Mouse (Mus musculus) Patski (cell line): ENCODE measurements around the gene Lysmd1. TPM values are rescaled to one million over a fixed set of nuclear protein-coding genes. Genes with fewer than 3 reads are reported as not detected.
"Not testable (repeated sequence)": the region's sequence is repeated elsewhere in the genome, so short reads cannot be mapped to it uniquely, and the experiment has no call there.

Source experiments
- ATAC-seq: fragments of 100-300 bp; one replicate; pipeline ENCODE4 v1.8.0; 2021
- CTCF ChIA-PET: fragments of 350-600 bp; sonication (Branson Sonifier 250); formaldehyde crosslinking; loops from one replicate; lab custom pipeline; 2022; ENCODE audit warnings: inconsistent platforms; lab: Charles Lee
- POLR2A ChIA-PET: fragments of 350-600 bp; sonication (Branson Sonifier 250); formaldehyde crosslinking; loops from one replicate; lab custom pipeline; 2022; ENCODE audit warnings: antibody characterized with exemption, inconsistent platforms; lab: Charles Lee
- DNase-seq: peaks from one replicate; pipeline ENCODE4 v3.0.0-alpha.2; 2011; ENCODE audit warnings: low read depth, low spot score
- H3K27me3 ChIP-seq: fragments of 371-371 bp; one replicate; pipeline ENCODE4 v1.5.1; 2021
- CTCF ChIP-seq: fragments of 100-300 bp; IDR thresholded peaks from one replicate; pipeline ENCODE4 v1.5.1; 2021
- in situ Hi-C: fragments of 300-500 bp; cut with MboI; formaldehyde crosslinking; loops from 3 replicates; pipeline ENCODE4 v1.11.1; 2018; ENCODE audit warnings: low pct_unique_long_range_greater_than_20kb, mixed read lengths
- polyA plus RNA-seq: library from polyadenylated mRNA; unstranded; gene quantifications from one replicate; pipeline ENCODE4 v1.2.3, GENCODE M21; 2021

The Lysmd1 gene
- 16.6 TPM for polyA plus RNA-seq

- no peaks in the 10 kb centered on the region for H3K27me3 ChIP-seq
- TF ChIP-seq CTCF: peak; percentile 61
- in situ Hi-C loops: no loop called here
- CTCF ChIA-PET: no interaction called here
- peak; percentile 91 for DNase-seq
- POLR2A ChIA-PET: no interaction called here
- peak; percentile 84 for ATAC-seq
Observed at GRCm38 (mm10) chr3:95133680-95134101, at the start of gene Lysmd1, which contains the start of gene Scnm1. TSS of gene Lysmd1 (plus strand) at chr3:95134088. TSS of gene Scnm1 (minus strand) at chr3:95134011.

DNA sequence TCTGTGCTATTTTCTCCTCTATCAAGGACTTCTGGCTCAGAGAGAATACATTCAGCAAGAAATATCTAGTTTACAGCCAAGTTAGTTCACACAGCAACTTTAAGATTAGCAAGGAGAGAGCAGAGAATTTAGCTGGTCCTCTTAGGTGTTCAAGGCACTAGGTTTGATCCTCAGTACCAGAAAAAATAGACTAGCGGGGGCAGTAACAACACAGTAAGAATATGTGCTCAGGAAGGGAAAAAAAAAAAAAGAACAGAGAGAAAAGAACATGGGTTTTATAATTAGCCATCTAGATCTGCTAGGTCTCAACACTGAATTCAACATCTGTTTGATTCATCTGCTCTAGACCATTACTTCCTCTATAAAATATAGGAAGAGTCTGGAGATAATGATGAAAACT lies 45.8 kb upstream of the Lysmd1 start:
- CTCF ChIA-PET: interaction anchor here (0.8 to 5.7 kb wide), 6 partner anchors 12 to 35 kb away, joined by 3 to 47 read pairs (median 8); partner anchors contain the start of gene Pip5k1a
- in situ Hi-C loops: no loop called here
- DNase-seq (no peak), ATAC-seq (no peak)
- H3K27me3 ChIP-seq: no peaks in the 10 kb centered on the region
- TF ChIP-seq CTCF: no peak
- POLR2A ChIA-PET: interaction anchor here (1.5 kb wide), 1 partner anchor 9 kb away, joined by 3 read pairs; no protein-coding TSS in a partner anchor

DNA sequence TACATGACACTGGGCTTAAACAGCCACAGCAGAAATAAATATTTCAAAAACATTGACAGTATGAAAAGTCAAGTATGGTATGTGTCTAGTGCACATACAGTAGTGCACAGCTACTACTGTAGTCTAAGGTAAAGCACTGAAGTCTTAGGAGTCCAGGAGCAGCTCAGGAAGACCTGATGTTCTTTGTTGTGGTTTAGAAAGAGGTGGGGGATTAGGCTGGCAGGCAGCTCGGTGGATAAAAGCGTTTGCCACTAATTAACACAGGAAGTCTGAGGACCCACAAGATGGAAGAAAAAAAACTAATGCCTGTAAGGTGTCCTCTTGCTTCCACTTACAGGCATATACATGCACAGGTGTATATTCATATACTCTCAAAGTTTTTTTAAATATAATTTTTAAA lies 33.0 kb upstream of the Lysmd1 start:
- TF ChIP-seq CTCF: no peak
- H3K27me3 ChIP-seq: no peaks in the 10 kb centered on the region
- in situ Hi-C loops: no loop called here
- ATAC-seq (no peak), DNase-seq (no peak)
- POLR2A ChIA-PET: interaction anchor here (0.6 to 0.7 kb wide), 3 partner anchors 45 to 60 kb away, joined by 3 to 4 read pairs (median 3); no protein-coding TSS in a partner anchor
- CTCF ChIA-PET: interaction anchor here (0.8 to 8.5 kb wide), 7 partner anchors 9 to 48 kb away, joined by 3 to 47 read pairs (median 3); partner anchors contain the start of gene Tmod4

GRCm38 (mm10) chr3:95105121-95105520 lies 28.8 kb upstream of the Lysmd1 start:
- in situ Hi-C loops: no loop called here
- CTCF ChIA-PET: interaction anchor here (1.3 to 7.9 kb wide), 3 partner anchors 39 to 56 kb away, joined by 3 to 67 read pairs (median 12); no protein-coding TSS in a partner anchor

DNA sequence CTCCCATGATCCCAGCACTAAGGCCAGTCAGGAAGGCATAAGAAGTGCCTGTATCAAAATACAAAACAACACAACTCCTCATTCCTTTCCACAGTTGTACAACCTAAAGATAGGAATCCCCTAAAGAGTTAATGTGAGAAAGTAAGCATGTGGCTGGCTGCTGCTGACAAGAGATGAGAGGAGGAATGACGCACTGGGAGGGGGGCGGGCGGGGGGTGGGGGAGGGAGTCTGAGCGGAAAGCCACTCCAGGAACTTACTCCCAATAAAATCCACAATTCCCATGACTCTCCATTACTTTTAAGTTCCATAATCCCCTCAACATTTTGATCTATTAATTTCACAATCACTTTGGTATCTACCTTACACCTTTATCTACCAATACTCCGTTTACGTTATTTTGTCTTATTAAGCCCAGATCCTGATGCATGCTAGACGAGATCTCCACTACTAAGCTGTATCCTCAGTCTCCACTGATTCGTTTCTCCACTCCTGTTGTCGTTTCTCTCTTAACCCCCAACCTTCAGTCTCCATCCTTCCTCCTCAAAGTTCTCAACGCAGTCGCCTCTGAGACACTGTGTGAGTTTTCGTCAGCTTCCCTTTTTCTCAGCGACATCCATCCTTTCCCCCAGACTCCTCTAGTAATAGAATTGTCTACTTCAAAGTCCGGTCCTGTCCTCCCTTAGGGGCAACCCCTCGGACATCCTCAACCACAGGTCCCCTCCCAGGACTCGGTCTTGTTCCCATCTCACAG lies 28.1 kb upstream of the Lysmd1 start:
- no peak for TF ChIP-seq CTCF
- POLR2A ChIA-PET: interaction anchor here (0.9 to 1.8 kb wide), 10 partner anchors 13 to 127 kb away, joined by 3 to 5 read pairs (median 4); partner anchors contain the start of gene Psmd4
- peak; percentile 22 for DNase-seq
- ATAC-seq: peak; percentile 3
- H3K27me3 ChIP-seq: no peaks in the 10 kb centered on the region
- CTCF ChIA-PET: interaction anchor here (0.9 to 7.9 kb wide), 6 partner anchors 10 to 64 kb away, joined by 3 to 67 read pairs (median 5); partner anchors contain the start of gene Psmd4
- in situ Hi-C loops: no loop called here

More at GRCm38 (mm10) chr3:95105121-95105520, 28.8 kb upstream of the Lysmd1 start:
- DNase-seq: peak; percentile 35
- POLR2A ChIA-PET: interaction anchor here (0.7 to 1.8 kb wide), 6 partner anchors 12 to 63 kb away, joined by 3 to 5 read pairs (median 4); partner anchors contain the start of gene Psmd4
- ATAC-seq: peak; percentile 5
- H3K27me3 ChIP-seq: no peaks in the 10 kb centered on the region
- no peak for TF ChIP-seq CTCF

- TF ChIP-seq CTCF: no peak
- POLR2A ChIA-PET: interaction anchor here (0.7 to 1.5 kb wide), 8 partner anchors 21 to 126 kb away, joined by 3 to 5 read pairs (median 3); no protein-coding TSS in a partner anchor
- DNase-seq (peak; percentile 100), ATAC-seq (peak; percentile 45)
- in situ Hi-C loops: no loop called here
- CTCF ChIA-PET: interaction anchor here (0.6 to 7.9 kb wide), 12 partner anchors 9 to 963 kb away, joined by 3 to 67 read pairs (median 4); partner anchors contain the start of gene Psmd4
- no peaks in the 10 kb centered on the region for H3K27me3 ChIP-seq
Observed at GRCm38 (mm10) chr3:95106338-95107117, 27.4 kb upstream of the Lysmd1 start, which contains the start of gene Pip5k1a. TSS of gene Pip5k1a (minus strand) at chr3:95106930.

DNA sequence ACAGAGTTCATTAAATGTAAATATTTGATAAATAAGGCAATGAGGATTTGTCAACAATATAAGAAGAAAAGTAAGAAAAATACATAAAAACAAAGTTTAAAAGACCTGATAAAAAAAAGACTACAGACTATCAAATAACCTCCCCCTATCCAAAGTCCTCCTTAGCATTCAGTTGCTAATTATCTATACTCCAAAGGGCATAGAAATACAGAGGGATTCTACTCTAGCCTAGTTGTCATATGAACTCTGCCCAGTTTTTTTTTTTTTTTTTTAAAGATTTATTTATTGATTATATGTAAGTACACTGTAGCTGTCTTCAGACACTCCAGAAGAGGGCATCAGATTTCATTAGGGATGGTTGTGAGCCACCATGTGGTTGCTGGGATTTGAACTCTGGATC lies 26.6 kb upstream of the Lysmd1 start:
- DNase-seq, in situ Hi-C loops, ATAC-seq, H3K27me3 ChIP-seq: not testable (repeated sequence)
- ChIA-PET CTCF (interaction anchor here (0.6 to 7.9 kb wide), 9 partner anchors 19 to 962 kb away, joined by 3 to 67 read pairs (median 4); partner anchors contain the start of gene Psmd4), POLR2A (interaction anchor here (0.6 to 1.5 kb wide), 8 partner anchors 20 to 117 kb away, joined by 3 to 5 read pairs (median 3); no protein-coding TSS in a partner anchor)

DNA sequence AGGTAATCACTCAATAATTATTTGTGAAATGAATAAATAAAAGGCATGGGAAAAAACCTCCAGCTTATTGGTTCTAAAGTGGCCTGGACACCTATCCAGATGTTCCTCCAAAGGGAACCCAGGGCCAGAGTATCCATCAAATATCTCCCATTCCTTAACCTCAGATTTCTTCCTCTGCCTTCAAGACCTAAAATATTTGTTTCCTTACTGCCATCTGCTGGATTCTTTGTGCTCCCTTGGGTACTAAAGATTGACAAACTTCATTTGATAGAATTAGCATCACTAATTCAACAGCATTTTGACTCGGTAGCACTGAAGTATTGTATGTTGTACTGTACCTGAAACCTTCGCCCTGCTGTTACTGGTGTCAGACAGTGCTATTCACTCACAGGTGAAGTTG lies 26.0 kb upstream of the Lysmd1 start:
- TF ChIP-seq CTCF: no peak
- DNase-seq (no peak), ATAC-seq (no peak)
- H3K27me3 ChIP-seq: no peaks in the 10 kb centered on the region
- CTCF ChIA-PET: interaction anchor here (1.2 to 7.9 kb wide), 7 partner anchors 20 to 68 kb away, joined by 3 to 67 read pairs (median 4); partner anchors contain the start of gene Psmd4
- in situ Hi-C loops: no loop called here
- POLR2A ChIA-PET: interaction anchor here (0.6 to 1.2 kb wide), 3 partner anchors 15 to 67 kb away, joined by 4 to 5 read pairs (median 4); no protein-coding TSS in a partner anchor

DNA sequence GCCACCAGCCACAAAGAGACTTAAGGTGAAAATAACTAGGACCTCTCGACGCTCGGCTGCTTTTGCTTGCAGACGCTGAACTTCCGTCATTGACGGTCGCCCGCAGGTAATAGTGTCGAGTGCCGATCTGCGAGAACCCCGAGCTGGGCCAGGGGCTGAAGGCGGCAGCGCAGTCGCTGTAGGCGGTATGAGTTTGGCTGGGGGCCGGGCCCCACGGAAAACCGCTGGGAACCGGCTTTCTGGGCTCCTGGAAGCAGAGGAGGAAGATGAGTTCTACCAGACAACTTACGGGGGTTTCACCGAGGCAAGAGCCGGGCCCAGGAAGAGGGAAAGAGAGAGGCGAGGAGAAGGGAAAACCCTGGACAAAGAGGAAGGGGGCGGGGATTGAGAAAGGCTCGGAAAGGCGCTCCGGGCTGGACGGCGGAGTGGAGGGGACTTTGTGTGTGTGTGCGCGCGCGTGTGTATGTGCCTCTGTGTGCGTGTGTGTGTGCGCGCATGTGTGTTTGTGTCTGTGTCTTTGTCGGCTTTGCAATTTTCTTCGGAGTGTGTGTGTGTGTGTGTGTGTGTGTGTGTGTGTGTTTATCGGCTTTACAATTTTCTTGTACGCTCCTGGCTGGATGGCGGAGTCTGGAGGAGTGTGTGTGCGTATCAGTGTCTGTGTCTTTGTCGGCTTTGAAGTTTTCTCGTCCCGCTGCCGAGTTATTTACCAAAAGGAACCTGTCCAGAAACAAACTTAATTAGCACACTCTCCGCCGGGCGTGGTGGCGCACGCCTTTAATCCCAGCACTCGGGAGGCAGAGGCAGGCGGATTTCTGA lies 22.8 kb upstream of the Lysmd1 start, which contains the start of gene Vps72:
Vps72 (plus strand) TSS at position 112 of the 816 bp plus-strand sequence.
- ATAC-seq (peak; percentile 66), DNase-seq (peak; percentile 84)
- ChIA-PET CTCF (interaction anchor here (1.1 to 7.9 kb wide), 4 partner anchors 45 to 96 kb away, joined by 3 to 67 read pairs (median 4); partner anchors contain the start of gene Zfp687), POLR2A (interaction anchor here (0.7 to 1.1 kb wide), 2 partner anchors 51 to 207 kb away, joined by 3 read pairs; no protein-coding TSS in a partner anchor)
- in situ Hi-C loops: no loop called here
- no peaks in the 10 kb centered on the region for H3K27me3 ChIP-seq
- TF ChIP-seq CTCF: no peak
